Mouse (Mus musculus) left cerebral cortex, postnatal 25 days (tissue): ENCODE measurements at regions not wholly inside any gene's neighbourhood (a gene's known extent, or its start where the extent isn't known, plus 50 kb on each side); places are given as distances from the start of the nearest gene placed in this dataset.
A peak's percentile ranks its signal among the peaks of the same experiment; 100 is the strongest.

Source experiments
- DNase-seq, 2 experiments: peaks; one replicate each; pipeline ENCODE4 v3.0.0; 2022; ENCODE audit warnings: low spot score in 2 of 2, mixed read lengths in 1 of 2
- intact Hi-C: fragments of 180-260 bp; cut with DNase I; formaldehyde crosslinking; loops from one replicate; pipeline ENCODE4 v1.15.1; 2025

DNA sequence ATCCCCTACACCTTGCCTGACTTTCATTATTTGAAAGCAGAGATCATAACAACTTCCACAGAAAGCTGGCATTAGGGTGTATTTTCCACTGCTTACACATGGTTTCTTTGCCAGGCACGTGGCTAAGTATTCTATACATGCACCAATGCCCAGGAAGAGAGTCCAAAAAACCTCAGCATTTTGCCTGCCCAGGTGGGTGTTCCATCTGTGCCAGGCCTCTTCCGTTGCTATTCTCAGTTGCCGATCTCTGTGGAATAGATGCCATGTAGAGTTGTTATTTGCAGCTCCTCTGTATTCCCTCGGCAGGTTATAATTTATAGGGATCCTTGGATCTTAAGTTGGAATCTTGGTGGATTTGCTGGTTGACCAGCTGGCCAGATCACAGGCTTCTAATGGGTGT, 161.3 kb downstream of the Gm5426 start:
- intact Hi-C loops = no loop called here
- peak; percentile 12 to 53 for DNase-seq

DNA sequence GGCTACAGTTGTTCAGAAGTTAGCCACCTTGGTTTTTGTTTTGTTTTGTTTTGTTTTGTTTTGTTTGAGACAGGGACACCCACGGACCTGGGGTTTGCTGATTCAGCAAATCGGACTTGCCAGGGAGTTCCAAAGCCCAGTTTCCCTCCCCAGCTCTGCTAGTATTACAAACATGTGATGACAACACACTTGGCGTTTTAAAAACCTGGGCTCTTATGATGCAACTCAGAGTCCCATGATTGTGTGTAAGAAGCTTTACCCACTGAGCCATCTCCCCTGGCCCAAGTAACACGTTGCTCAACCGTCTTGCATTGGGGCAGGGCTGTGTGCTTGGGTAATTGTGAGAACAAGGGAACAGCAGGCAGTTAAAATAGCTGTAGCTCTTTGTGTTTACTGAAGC, 162.2 kb downstream of the Gm5426 start:
- no peak for DNase-seq
- intact Hi-C loops = no loop called here

DNA sequence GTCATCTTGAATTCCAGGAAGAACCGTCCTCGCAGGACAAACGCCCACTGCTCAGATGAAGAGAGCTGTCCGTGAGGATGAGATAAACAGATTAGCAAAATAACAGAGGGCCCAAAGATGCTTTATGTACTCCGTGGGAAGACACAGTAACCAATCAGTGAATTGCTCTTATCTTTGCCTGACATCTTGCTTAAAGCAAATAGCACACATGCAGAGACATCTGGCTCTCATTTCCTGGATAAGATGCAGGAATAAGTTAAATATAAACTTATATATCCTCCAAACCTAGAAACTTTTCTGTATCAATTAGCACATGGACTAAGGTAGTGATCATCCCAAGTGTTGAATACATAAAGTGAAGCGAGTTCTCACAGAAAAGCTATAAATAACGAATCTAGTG, 169.3 kb downstream of the Gm5426 start:
- intact Hi-C loops = no loop called here
- DNase-seq = no peak

DNA sequence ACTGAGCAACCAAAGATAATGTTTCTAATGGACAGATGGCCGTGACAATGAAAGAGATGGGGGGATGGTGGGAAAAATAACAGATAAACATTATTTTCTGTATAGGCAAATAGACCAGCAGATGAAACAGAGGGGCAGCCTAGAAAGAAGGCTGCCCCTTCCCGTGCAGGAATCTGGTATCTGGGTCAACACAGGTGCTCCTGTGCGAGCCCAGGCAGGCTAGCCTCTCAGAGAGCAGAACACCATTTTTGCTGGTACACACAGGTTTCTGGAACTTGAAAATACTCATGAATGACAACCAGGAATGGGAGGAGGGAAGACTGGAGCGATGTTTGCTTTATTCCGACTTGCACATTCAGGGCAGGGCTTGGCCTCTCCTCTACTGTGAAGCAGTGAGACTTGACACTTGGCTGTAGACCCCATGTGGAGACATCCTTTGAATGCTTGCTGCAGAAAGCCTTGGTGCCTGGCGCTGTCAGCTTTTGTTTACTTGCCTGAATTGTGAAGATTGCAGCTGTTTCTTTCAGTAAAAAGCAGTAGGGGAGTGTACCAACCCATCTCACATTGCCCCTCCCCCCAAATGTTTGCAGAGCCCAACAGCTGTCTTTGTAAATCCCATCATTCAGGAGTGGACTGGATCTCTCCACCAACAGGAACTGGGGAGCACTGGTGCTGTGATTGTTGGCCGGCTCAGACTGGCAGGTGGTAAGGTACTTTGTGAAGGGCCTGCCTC, 172.5 kb downstream of the Gm5426 start:
- DNase-seq = no peak
- intact Hi-C loops = no loop called here

DNA sequence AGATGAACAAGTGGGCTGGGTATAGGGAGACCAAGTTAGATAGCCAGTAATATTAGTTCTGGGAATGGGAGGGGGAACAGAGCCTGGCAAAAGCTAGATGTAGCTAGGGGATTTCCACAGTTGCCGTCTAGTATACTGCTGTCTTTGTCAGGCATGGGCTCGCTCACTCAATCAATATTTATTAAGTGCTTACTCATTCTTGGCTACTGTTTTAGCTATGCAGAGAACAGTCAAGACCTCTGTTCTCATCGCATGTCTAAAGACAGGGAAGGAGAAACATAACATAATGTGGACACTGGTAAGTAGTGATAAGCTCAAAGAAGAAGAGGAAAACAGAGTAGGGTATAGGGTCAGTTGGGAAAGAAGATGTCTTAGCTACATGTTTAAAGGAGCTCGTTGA, 173.4 kb downstream of the Gm5426 start:
- DNase-seq = no peak
- intact Hi-C loops = no loop called here

DNA sequence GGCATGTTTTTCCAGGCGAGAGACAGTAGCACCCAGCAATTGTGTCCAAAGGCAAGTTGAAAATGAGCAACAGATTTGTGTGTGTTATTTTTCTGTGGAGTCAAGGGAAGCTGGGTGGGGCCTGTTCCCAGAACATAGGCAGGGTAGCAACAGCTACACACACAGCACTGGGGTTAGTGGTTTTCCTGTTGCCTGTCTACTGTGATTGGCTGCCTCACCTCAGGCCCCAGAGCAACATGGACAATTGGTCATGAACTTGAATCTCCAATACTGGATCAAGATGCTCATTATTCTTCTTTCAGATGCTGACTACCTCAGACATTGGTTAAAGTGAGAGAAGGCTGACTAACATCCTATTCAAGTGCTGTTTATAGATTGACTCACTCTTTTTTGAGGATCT, 188.9 kb downstream of the Gm5426 start:
- intact Hi-C loops = no loop called here
- DNase-seq = no peak

DNA sequence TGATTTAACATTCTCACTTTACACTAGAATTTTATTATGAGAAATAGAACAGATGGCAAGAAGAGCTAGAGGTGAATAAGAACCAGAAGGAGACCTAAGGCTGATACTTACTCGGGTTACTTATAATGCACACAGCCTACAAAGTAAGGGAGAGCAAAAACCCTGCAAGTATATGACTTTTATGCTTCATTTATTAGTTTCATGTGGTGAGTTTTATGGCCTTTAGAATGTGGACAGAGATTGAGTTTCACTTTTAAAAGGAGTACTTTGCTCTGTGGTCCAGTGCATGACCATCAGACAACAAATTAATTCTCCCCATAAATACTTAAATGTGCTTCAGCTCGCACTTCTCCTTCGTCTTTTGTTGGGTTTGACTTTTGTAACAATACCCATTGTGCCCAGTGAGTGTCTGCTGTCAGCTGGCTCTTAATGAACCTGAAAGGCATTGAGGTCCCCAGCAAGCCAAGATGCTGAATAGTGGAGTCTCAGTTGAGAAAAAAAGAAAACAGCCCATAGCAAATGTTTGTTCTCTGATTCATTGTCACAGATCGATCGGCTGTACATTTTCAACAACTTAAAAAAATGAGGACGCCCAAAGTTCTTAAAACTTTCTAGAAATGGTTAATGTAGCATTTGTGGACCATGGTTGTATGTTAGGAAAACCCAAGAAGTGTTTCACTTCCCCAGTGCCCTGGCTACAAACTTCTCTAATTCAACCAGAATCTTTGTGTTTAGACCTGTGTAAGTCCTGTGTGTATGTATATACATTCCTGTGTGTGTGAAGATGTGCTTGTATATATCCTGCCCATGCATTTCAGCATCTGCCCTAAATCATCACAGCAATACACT, 194.5 kb downstream of the Gm5426 start:
- intact Hi-C loops = loop anchor here (5.0 kb wide), 1 partner anchor 286 kb away; the partner anchor contains the start of gene Btg1
- no peak for DNase-seq

DNA sequence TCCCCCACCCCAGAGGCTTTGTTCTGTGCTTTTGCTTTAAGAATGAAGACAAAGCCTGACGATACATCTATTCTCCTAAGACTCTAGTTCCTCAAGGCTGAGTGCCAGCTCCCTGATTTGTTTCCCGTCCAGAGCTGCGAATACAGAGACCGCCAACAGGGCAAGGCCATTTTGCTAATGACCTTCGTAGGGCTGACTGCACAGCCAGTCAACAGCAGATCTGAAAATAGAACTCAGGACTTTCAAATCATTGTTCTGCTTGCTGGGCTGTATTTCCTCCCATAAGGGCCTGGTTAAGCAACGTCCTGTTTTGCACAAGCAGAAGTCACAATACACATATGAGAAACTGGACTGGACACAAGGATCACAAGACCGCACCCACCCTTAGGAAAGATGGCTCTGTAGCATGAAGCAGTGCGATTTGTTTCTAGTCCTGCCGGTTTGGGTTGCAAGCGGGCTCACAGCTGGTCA, 196.4 kb downstream of the Gm5426 start:
- DNase-seq = peak; percentile 31 to 45
- intact Hi-C loops = loop anchor here (5.0 kb wide), 1 partner anchor 285 kb away; the partner anchor contains the start of gene Btg1

DNA sequence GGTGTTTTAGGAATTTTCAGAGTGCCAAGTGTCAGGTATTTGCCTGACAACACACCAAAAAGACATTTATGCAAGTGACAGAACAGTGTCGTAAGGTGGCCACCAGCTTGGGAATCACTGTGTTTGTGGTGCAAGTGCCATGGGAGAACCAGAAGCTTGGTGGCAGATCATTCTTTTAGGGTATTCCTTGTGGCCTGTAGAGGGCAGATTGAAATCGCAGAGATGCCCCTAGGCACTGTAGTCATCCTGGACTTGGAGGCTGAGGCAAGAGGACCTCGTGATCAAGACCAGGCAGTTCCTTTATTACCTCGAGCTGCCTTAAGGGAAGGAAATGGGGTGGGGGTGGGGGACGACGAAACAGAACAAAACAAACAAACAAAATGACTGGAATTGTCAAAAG, 196.8 kb downstream of the Gm5426 start:
- DNase-seq = peak in 1 of 2 experiments; percentile 37
- intact Hi-C loops = loop anchor here (5.0 kb wide), 1 partner anchor 284 kb away; the partner anchor contains the start of gene Btg1

DNA sequence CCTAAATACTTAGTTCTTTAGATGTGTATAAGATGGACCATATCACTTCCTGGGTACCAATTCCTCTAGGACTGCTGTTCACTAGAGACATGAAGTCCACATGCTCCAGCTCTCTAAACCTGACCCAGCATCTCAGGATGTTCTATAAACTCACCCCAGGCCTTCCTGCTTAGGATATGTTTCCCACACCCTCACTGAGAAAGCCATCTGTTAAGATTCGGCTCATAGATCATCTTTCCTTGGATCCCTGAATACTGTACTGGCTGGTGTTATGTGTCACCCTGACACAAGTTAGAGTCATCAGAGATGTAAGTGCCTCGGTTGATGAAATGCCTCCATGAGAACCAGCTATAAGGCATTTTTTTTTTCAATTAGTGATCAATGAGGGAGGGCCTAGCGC, 199.9 kb downstream of the Gm5426 start:
- intact Hi-C loops = no loop called here
- no peak for DNase-seq

DNA sequence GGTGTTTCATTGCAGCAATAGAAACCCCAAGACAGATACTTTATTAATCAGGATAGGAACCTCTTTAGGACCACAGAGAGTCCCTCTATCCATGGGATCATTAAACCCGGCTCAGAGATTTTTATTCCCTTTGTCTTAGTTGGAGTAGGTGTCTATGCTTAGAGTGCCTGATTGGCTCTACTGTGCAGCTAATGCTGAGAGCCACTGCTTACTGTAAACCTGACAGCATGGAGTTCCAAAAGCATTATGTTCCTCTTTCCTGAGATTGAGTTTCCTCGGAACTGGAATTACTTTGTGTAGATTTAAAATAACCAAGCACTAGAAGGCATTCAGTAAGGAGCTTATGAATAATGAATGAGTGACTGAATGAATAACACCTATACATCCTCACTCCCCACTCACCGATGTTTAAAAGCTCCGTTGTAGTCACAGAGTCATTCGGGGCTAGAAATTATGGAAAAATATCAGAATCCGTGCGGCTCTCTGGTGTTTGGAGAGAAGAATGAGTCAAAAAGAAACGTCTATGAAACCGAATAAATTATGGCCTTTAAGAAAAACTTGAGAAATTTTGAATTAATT, 200.8 kb downstream of the Gm5426 start:
- intact Hi-C loops = no loop called here
- peak in 1 of 2 experiments; percentile 39 for DNase-seq

DNA sequence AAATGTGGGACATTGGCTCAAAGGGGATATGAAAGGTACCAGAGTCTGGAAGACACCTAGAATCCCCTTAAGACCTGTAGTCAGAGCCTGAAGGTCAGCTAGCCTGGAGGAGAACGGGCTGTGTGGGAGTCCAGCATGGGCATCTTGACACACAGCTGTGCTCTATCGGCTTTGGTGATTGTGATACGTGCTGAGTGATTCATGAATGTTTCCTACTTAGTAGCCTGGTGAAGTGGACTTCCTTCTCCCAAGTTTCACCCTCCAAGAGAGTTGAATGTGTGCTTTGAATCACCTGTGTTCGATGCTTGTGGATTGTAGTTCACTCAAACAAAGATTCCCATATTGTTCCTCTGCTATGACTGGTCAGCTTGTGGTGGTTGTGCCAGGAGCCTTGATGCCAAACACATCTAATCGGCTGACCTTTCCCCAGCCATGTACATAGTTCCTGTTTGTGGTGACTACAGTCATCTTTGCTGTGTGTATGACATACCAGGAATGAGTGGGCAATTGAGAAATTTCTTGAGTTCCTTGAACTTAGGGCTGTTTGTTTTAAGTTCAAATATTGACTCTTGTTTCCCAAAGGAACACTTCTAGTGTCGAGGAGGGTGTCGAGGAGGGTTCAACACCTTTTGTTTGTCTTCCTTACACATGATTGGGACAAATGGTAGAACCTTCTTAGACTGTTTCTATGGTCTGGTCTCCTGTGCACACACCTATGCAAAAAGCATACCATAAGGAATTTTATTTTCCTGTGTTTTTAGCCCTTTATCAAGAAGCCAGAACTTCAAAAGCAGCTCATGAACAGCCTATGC, 201.6 kb downstream of the Gm5426 start:
- DNase-seq = no peak
- intact Hi-C loops = no loop called here

DNA sequence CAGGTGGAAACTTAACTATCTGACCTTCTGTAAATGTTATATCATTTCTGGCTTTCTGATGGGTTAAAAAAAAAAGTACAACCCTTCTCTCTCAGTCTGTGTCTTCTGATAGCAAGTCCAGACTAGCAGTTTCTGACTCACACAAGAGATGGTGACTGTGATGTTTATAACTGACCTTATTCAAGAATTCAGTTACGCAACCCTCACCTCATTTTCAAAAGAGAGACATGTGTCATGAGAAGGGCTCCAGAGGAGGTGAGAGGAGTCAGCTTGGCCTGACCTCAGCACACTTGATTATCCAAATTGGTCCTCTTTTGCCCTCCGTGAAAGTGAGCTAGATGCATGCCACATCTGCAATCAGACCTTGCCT, 202.2 kb downstream of the Gm5426 start:
- DNase-seq = no peak
- intact Hi-C loops = no loop called here

DNA sequence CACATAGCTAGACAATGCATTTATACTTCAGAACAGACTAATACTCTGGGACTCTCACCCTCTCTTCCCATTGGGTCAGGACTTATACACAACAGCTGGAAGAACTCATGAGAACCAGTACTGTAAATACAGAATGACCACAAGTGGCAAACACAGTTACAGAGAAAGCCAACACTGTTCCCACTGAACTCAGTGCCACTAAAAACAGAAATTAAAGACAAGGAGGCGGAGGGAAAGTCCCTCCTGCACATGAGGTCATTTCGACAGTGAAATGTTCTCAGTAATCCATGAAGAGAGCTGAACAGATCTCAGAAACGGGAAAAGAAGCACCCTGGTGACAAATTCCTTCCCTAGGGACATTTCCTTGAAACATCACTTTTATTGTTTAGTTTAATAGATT, 206.1 kb downstream of the Gm5426 start:
- intact Hi-C loops = no loop called here
- no peak for DNase-seq

DNA sequence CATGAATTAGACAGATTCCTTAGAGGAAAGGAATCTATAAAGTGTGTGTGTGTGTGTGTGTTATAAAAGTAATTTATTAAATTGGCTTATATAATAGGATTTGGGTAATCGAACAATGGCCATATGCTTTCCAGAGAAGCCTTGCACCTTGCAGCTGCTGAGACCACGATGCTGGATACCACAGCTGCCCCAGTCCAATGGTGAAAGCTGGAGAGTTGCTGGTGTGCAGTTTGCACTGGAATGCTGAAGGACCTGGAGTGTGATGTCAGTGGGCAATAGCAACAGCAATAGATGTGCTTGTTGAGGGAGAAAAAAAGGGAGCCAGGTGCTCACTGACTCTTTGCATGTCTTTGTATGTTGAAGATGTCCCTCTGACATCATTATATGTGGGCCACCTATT, 207.3 kb downstream of the Gm5426 start:
- intact Hi-C loops = no loop called here
- DNase-seq = no peak

DNA sequence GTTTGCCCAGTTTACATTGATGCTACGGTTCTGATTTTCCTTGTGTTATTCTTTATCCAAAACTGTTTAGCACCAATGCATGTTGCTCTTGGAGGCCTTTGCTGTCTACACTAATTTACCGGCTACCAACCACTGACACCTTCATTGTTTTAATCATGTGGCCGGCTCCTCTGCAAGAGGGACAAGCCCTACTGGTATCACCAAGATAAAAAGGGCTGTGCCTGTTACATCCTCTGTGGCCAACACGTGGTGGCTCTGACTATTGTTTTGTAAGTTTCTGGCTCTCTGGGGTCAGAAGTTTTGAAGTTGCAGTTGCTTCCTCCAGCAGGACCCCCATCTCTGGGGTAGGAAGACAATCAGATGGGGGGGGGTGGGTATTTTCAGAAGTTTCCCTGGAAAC, 214.3 kb downstream of the Gm5426 start:
- DNase-seq = no peak
- intact Hi-C loops = no loop called here

DNA sequence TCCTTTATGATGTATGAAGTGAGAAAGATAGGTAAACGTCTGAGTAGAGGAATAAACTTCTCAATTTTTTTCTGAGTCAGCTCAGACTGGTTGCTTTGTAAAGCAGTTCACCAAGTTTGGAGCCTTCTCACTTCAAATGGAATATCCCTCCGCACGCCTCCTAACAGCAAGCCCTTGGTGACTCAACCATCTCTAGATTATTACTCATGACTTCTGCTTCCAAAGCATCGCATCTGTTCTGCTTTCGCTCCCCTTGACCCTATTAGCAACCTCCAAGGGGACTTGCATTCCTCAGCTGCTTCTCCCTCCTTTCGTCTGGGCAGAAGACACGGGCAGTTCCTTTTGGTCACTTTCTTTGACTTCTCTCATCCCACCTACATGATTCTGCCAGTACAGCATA, 214.9 kb downstream of the Gm5426 start:
- intact Hi-C loops = no loop called here
- DNase-seq = no peak

DNA sequence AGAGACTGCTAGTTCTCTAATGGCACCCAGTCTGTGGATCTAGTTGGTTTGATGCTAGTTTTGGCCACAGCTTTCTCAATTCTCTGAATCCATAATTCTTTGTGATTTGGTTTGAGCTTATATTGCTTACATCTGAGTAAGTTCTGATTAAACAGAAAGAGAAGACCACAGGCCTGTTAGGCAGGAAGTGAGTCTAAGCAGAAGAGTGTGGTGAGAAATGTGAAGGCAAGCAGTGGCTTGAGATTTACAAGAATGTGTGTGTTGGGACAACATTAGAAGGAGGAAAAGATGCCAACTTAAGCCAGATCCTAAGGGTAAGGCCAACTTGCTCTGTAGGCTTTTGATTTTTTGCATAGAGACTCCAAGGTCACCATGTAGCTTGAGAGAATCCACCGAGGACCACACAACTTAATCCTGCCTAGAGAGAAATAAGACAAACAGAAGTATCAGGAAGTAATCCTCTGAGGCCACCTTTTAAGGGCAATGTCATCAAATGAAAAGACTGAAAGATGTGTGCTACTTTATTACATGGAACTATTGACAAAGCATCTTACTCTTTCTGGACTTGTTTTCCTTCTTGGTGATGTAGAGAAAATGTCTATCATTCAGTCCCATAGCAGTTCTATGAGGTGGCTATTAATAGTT, 220.7 kb downstream of the Gm5426 start:
- no peak for DNase-seq
- intact Hi-C loops = no loop called here

DNA sequence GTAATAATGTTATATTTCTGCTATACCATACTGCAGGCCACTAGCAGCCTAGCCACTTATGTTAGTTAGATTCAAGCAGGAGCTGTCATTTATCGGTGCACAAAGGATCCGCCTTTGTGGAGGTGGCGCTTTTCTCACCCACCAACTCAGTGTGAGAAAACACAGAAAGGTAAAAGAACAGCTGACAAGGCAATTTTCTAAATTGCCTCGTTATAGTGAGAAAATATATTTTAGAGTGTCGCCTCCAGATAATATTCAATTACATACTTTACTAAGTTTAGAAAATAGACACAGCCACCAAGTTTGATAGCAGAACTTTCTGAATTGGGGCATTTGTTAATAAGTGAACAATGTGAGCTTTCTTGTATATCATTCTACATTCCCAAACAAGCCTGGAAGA, 221.2 kb downstream of the Gm5426 start:
- intact Hi-C loops = no loop called here
- no peak for DNase-seq
